Mouse (Mus musculus): Measurements from ENCODE around the gene Tenm2. TPM values are rescaled to one million over a fixed set of nuclear protein-coding genes. Genes with fewer than 3 reads are reported as not detected.

Tenm2 gene
- total RNA-seq, 4 experiments from 2014 or later: 0.19 to 0.62 (median 0.31) TPM

GRCm38 (mm10) chr11:36697816-36698215 is 537.9 kb downstream of the Tenm2 start:
- DNase-seq (ENCODE audit: low spot score in 2 of 2): no peak

GRCm38 (mm10) chr11:36697021-36697639 is 538.6 kb downstream of the Tenm2 start:
- no peak for DNase-seq (ENCODE audit: low spot score in 2 of 2)

- DNase-seq (ENCODE audit: low spot score in 2 of 2): no peak
Observed at GRCm38 (mm10) chr11:36694810-36695209, 541.0 kb downstream of the Tenm2 start.

GRCm38 (mm10) chr11:36692637-36693036 is 543.1 kb downstream of the Tenm2 start:
- no peak for DNase-seq (ENCODE audit: low spot score in 2 of 2)

- DNase-seq (ENCODE audit: low spot score in 2 of 2): no peak
Observed at GRCm38 (mm10) chr11:36690826-36691225, 544.9 kb downstream of the Tenm2 start.

GRCm38 (mm10) chr11:36686253-36686652 is 549.5 kb downstream of the Tenm2 start:
- DNase-seq (ENCODE audit: low spot score in 2 of 2): no peak

GRCm38 (mm10) chr11:36679361-36679760 is 556.4 kb downstream of the Tenm2 start:
- no peak for DNase-seq (ENCODE audit: low spot score in 2 of 2)

- no peak for DNase-seq (ENCODE audit: low spot score in 2 of 2)
Observed at GRCm38 (mm10) chr11:36678542-36678941, 557.2 kb downstream of the Tenm2 start.

- DNase-seq (ENCODE audit: low spot score in 2 of 2): no peak
Observed at GRCm38 (mm10) chr11:36678057-36678396, 557.7 kb downstream of the Tenm2 start.

GRCm38 (mm10) chr11:36677321-36678056 is 558.3 kb downstream of the Tenm2 start:
- DNase-seq (ENCODE audit: low spot score in 2 of 2): no peak

- DNase-seq (ENCODE audit: low spot score in 2 of 2): no peak
Observed at GRCm38 (mm10) chr11:36676446-36677284, 559.1 kb downstream of the Tenm2 start.

GRCm38 (mm10) chr11:36674902-36675422 is 560.8 kb downstream of the Tenm2 start:
- DNase-seq (ENCODE audit: low spot score in 2 of 2): no peak

GRCm38 (mm10) chr11:36674141-36674540 is 561.6 kb downstream of the Tenm2 start:
- DNase-seq (ENCODE audit: low spot score in 2 of 2): no peak

GRCm38 (mm10) chr11:36671196-36671595 is 564.6 kb downstream of the Tenm2 start:
- no peak for DNase-seq (ENCODE audit: low spot score in 2 of 2)

GRCm38 (mm10) chr11:36664026-36664425 is 571.7 kb downstream of the Tenm2 start:
- no peak for DNase-seq (ENCODE audit: low spot score in 2 of 2)

GRCm38 (mm10) chr11:36663571-36663970 is 572.2 kb downstream of the Tenm2 start:
- DNase-seq (ENCODE audit: low spot score in 2 of 2): no peak

GRCm38 (mm10) chr11:36653656-36654323 is 582.0 kb downstream of the Tenm2 start:
- DNase-seq (ENCODE audit: low spot score in 2 of 2): no peak

GRCm38 (mm10) chr11:36647179-36647578 is 588.6 kb downstream of the Tenm2 start:
- DNase-seq (ENCODE audit: low spot score in 2 of 2): no peak

GRCm38 (mm10) chr11:36635082-36635481 is 600.7 kb downstream of the Tenm2 start:
- DNase-seq (ENCODE audit: low spot score in 2 of 2): no peak

GRCm38 (mm10) chr11:36632201-36632600 is 603.6 kb downstream of the Tenm2 start:
- DNase-seq (ENCODE audit: low spot score in 2 of 2): no peak

GRCm38 (mm10) chr11:36613807-36614206 is 622.0 kb downstream of the Tenm2 start:
- no peak for DNase-seq (ENCODE audit: low spot score in 2 of 2)

Data from gastrocnemius, adult 8-10 months (tissue).